Mouse (Mus musculus) left cerebral cortex, postnatal 25 days (tissue): Measurements from ENCODE around the gene Ccdc117. TPM values are rescaled to one million over a fixed set of nuclear protein-coding genes. Genes with fewer than 3 reads are reported as not detected.
"Not testable (repeated sequence)": the region's sequence is repeated elsewhere in the genome, so short reads cannot be mapped to it uniquely, and the experiment has no call there.

Experiments
- DNase-seq, 2 experiments: peaks; one replicate each; pipeline ENCODE4 v3.0.0; 2022; ENCODE audit warnings: low spot score in 2 of 2, mixed read lengths in 1 of 2
- intact Hi-C: fragments of 180-260 bp; cut with DNase I; formaldehyde crosslinking; loops from one replicate; pipeline ENCODE4 v1.15.1; 2025
- total RNA-seq, 2 experiments: library from RNA; stranded (reverse); gene quantifications; 2 replicates each; pipeline ENCODE4 v1.2.3; 2021

Ccdc117 gene
- total RNA-seq, 2 experiments from 2014 or later, result 13.8 to 15.4 TPM

DNA sequence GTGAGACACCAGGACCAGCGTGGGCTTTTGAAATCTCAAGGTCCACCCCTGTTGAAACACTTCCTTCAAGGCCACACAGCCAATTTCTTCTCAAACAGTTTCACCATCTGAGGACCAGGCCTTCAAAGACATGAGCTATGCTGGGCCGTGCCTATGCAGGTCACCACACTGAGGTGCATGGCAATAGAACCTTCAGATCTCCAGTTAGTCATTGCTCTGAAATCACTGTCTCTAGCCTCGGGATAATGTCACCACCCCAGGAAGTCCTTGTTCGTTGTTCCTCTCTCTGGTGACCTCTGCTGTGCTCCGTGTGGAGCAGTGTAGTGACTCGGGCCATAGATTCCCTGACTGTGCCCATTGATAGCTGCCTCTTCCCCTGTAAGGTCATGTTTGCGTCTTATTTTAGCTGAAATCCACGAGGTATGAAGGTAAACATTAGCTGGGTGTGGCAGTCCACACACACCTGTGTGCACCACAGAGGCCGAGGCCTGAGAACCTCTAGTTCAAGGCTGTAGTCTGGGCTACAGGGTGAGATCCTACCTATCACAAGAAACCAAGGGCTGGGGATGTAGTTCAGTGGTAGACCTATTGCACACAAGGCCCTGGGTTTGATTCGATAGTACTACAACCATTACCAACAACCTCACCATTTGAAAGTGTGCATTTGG is 50.9 kb downstream of the Ccdc117 start:
- intact Hi-C loops, result no loop called here
- no peak for DNase-seq

DNA sequence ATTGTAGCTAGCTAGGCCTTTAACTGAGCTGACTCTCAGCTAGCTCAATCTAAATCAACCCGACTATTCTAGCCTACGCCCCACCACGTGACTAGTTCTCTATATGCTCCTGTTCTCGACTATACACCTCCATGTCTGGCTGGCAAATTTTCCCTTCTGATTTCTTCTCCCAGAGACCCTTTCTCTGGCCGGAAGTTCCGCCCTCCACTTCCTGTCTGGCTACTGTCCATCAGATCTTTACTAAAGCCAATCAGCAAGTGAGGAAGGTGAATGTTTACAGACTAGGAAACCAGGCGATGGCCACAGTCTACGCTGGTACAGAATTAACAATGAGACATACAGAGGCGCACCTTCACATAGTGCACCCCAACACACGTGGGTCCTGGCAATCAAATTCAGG is 52.6 kb downstream of the Ccdc117 start:
- intact Hi-C loops, result loop anchor here (5.0 kb wide), 1 partner anchor 218 kb away; no protein-coding TSS in a partner anchor
- not testable (repeated sequence) for DNase-seq

DNA sequence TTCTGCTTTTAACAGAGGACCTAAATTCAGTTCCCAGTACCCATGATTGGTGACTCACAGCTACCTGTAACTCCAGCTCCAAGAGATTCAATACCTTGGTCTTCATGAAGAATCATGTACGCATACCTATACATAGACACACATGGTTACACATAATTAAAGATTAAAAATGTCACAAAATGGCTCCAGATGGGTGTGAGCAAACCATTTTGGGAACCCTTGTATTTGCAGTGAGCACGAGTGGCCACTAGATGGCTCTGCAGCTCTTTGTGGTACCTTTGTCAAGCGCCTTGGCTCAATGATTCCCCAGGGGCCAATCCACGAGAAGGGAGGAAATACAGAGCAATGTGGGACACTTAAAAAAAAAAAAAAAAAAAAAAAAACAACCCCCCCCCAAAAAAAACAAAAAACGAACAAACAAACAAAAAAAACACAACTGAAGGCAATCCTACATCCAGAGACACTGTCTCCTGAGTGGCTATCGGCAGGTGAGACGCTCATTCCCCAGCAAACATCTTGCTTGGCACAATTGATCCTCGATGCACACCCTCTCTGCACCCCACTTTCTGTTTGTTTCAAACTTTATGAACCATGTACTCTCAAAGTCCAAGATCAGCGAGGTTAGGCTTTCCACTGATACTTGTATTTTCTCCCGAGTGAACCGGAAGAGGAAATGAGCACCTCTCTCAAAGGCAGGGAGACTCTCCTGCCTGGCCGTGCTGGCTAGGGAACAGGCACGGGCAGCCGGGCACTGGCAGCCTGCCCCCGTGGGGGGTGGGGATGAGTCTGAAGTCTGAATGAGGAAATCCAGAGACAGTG is 56.6 kb downstream of the Ccdc117 start:
- intact Hi-C loops, result loop anchor here (2.0 to 5.0 kb wide), 4 partner anchors 35 to 222 kb away; partner anchors contain the start of gene Xbp1
- peak; percentile 83 to 87 for DNase-seq

DNA sequence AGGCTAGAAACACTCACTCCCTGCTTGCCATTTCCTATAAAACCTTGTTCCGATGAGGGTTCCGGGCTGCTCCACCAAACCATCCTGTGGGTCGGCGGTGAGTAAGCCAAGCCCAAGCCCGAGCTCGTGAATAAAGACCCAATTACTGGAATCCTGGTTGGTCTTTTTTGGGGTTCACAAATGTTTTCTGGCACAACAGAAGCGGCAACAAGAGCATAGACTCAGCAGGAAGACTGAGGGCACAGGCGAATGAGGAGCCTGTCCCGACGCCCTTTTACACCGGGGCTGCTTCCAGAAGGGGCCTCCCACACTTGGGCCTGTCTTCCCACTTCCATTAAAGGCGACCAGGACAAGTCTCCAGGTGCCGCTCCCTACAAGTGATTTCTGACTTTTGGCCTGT is 59.4 kb downstream of the Ccdc117 start:
- intact Hi-C loops, result no loop called here
- no peak for DNase-seq

Other genes with a start within 250 kb of the Ccdc117 start
- gene Znrf3, start 97.3 kb downstream of the Ccdc117 start, total RNA-seq, result 10 to 100 TPM; 19.6 to 20.0 TPM
- 100 to 1,000 TPM; 112 to 119 TPM for gene Xbp1, start 21.5 kb downstream of the Ccdc117 start, total RNA-seq
- not detected for gene Ankrd36, start 27.5 kb upstream of the Ccdc117 start, total RNA-seq
- 10 to 100 TPM; 69.2 to 76.5 TPM for gene Mrps24, start 173.5 kb upstream of the Ccdc117 start, total RNA-seq
- 10 to 100 TPM; 60.6 to 67.4 TPM for gene Urgcp, start 220.2 kb upstream of the Ccdc117 start, total RNA-seq
- gene Dbnl, start 246.3 kb upstream of the Ccdc117 start, total RNA-seq, result 10 to 100 TPM; 69.2 to 74.1 TPM